Mouse (Mus musculus): ENCODE data around the gene Ahcyl2. TPM values are rescaled to one million over a fixed set of nuclear protein-coding genes. Genes with fewer than 3 reads are reported as not detected.

Gene Ahcyl2
- polyA plus RNA-seq, 1 experiment from 2014 or later: 11.7 TPM

DNA sequence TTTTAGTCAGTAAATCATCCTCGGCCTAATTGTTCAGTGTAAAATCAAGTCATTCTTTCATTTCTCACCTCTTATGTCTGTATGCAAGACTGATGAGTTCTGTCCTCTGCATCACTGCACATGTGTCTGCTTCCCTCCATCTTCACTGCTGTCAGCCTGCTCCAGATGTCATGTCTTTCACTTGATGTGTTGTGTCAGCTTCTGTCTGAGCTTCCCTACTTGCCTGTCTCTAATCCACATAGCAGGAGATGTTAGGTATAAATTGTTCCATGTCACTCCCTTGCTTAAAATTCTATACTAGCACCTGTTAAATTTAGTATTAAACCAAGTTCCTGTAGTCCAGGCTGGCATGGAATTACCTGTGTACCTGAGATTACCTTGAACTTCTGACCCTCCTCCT, 72.2 kb downstream of the Ahcyl2 start:
- no peak overlapping the region for H3K4me3 ChIP-seq (ENCODE audit: control insufficient read depth in 1 of 2, insufficient read depth in 1 of 2, low read depth in 1 of 2, low read length in 2 of 2)
- no peak overlapping the region for H3K27ac ChIP-seq (replicated peaks in 1 of 2; ENCODE audit: control insufficient read depth in 1 of 2, insufficient read depth in 1 of 2, low read depth in 2 of 2, low read length in 2 of 2)
- 100% methylated on average over 1 of the region's 1 CpGs for WGBS
- no peak overlapping the region for H3K9ac ChIP-seq (ENCODE audit: low read length)
- H3K36me3 ChIP-seq (ENCODE audit: control insufficient read depth, insufficient read depth, low read length): no peaks in the 10 kb centered on the region
- no peaks in the 10 kb centered on the region for H3K9me3 ChIP-seq (ENCODE audit: control insufficient read depth, low read length)
- no peak for ATAC-seq (ENCODE audit: insufficient number of reproducible peaks, insufficient read depth, low FRiP score, low read depth)
- H3K4me2 ChIP-seq (ENCODE audit: low read length): no peak overlapping the region
- H3K27me3 ChIP-seq (ENCODE audit: control insufficient read depth, insufficient read depth, low read length): no peaks in the 10 kb centered on the region
- H3K4me1 ChIP-seq (ENCODE audit: control insufficient read depth in 2 of 2, insufficient read depth in 2 of 2, low read length in 2 of 2): no peaks in the 10 kb centered on the region

- no peak overlapping the region for H3K9ac ChIP-seq (ENCODE audit: low read length)
- no peaks in the 10 kb centered on the region for H3K27me3 ChIP-seq (ENCODE audit: control insufficient read depth, insufficient read depth, low read length)
- WGBS: 88% methylated on average over 2 of the region's 2 CpGs
- no peaks in the 10 kb centered on the region for H3K36me3 ChIP-seq (ENCODE audit: control insufficient read depth, insufficient read depth, low read length)
- no peak overlapping the region for H3K4me2 ChIP-seq (ENCODE audit: low read length)
- H3K4me3 ChIP-seq (ENCODE audit: control insufficient read depth in 1 of 2, insufficient read depth in 1 of 2, low read depth in 1 of 2, low read length in 2 of 2): no peak overlapping the region
- no peak overlapping the region for H3K27ac ChIP-seq (replicated peaks in 1 of 2; ENCODE audit: control insufficient read depth in 1 of 2, insufficient read depth in 1 of 2, low read depth in 2 of 2, low read length in 2 of 2)
- H3K4me1 ChIP-seq (ENCODE audit: control insufficient read depth in 2 of 2, insufficient read depth in 2 of 2, low read length in 2 of 2): no peaks in the 10 kb centered on the region
- H3K9me3 ChIP-seq (ENCODE audit: control insufficient read depth, low read length): no peaks in the 10 kb centered on the region
- ATAC-seq (ENCODE audit: insufficient number of reproducible peaks, insufficient read depth, low FRiP score, low read depth): no peak
These were observed 73.7 kb downstream of the Ahcyl2 start for GRCm38 (mm10) chr6:29841461-29841860.

DNA sequence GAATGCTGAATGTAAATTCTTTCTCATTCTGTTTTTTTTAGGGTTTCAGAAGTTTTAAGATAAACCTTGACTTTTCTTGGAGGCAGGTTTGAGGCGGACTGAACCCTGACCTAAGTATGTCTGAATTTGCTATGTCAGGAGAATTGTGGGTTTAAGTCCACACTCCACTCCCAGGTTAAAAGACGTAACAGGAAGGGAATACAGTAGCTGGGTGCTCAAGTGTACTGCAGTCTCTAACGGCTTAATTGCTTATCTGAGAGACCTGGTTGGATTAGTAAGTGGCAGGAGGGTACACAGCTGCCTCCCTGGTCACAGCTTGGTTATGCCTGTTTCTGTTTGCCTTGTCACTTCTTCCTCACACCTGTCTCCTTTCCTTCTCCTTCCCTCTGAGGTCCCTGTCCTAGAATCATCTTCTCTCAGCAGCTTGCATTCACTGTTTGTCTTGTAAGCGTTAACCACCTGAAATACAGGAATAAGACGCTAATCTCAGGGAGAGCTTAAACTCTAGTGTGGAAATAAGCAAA, 79.9 kb downstream of the Ahcyl2 start:
- Histone ChIP-seq H3K4me1 (ENCODE audit: control insufficient read depth in 2 of 2, insufficient read depth in 2 of 2, low read length in 2 of 2) (no peaks in the 10 kb centered on the region), H3K27ac (replicated peaks in 1 of 2; ENCODE audit: control insufficient read depth in 1 of 2, insufficient read depth in 1 of 2, low read depth in 2 of 2, low read length in 2 of 2) (no peak overlapping the region), H3K9ac (ENCODE audit: low read length) (no peak overlapping the region), H3K4me2 (ENCODE audit: low read length) (no peak overlapping the region), H3K27me3 (ENCODE audit: control insufficient read depth, insufficient read depth, low read length) (no peaks in the 10 kb centered on the region), H3K4me3 (ENCODE audit: control insufficient read depth in 1 of 2, insufficient read depth in 1 of 2, low read depth in 1 of 2, low read length in 2 of 2) (no peak overlapping the region), H3K9me3 (ENCODE audit: control insufficient read depth, low read length) (no peaks in the 10 kb centered on the region), H3K36me3 (ENCODE audit: control insufficient read depth, insufficient read depth, low read length) (no peaks in the 10 kb centered on the region)
- ATAC-seq (ENCODE audit: insufficient number of reproducible peaks, insufficient read depth, low FRiP score, low read depth): no peak
- 72% methylated on average over 5 of the region's 5 CpGs for WGBS

DNA sequence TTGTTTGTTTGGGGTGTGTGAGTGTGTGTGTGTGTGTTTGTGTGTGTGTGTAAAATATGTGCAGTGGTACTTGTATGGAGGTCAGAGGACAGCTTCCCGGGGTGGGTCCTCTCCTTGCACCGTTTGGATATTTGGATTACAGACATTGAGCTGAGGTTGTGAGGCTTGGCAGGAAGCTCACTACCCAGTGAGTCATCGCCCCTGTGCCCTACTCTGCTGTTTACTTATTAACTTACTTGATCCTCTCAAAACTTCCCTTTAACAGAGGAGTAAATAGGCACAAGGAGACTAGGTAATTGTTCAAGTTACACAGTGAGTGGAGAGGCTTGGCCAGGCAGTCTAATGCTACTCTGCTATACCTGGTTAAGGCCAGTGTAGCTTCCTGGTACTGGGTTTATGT, 81.0 kb downstream of the Ahcyl2 start:
- peaks cover 2 to 7% of the 10 kb centered on the region in 2 experiments; a peak in 1 of 4 replicates for H3K4me1 ChIP-seq (ENCODE audit: control insufficient read depth in 2 of 2, insufficient read depth in 2 of 2, low read length in 2 of 2)
- H3K9me3 ChIP-seq (ENCODE audit: control insufficient read depth, low read length): no peaks in the 10 kb centered on the region
- no peak overlapping the region for H3K4me2 ChIP-seq (ENCODE audit: low read length)
- H3K27ac ChIP-seq (replicated peaks in 1 of 2; ENCODE audit: control insufficient read depth in 1 of 2, insufficient read depth in 1 of 2, low read depth in 2 of 2, low read length in 2 of 2): no peak overlapping the region
- H3K27me3 ChIP-seq (ENCODE audit: control insufficient read depth, insufficient read depth, low read length): no peaks in the 10 kb centered on the region
- H3K9ac ChIP-seq (ENCODE audit: low read length): no peak overlapping the region
- no peak overlapping the region for H3K4me3 ChIP-seq (ENCODE audit: control insufficient read depth in 1 of 2, insufficient read depth in 1 of 2, low read depth in 1 of 2, low read length in 2 of 2)
- no peaks in the 10 kb centered on the region for H3K36me3 ChIP-seq (ENCODE audit: control insufficient read depth, insufficient read depth, low read length)
- 69% methylated on average over 3 of the region's 3 CpGs for WGBS
- ATAC-seq (ENCODE audit: insufficient number of reproducible peaks, insufficient read depth, low FRiP score, low read depth): no peak

GRCm38 (mm10) chr6:29850096-29850495, 82.3 kb downstream of the Ahcyl2 start:
- no peaks in the 10 kb centered on the region for H3K9me3 ChIP-seq (ENCODE audit: control insufficient read depth, low read length)
- H3K4me1 ChIP-seq (ENCODE audit: control insufficient read depth in 2 of 2, insufficient read depth in 2 of 2, low read length in 2 of 2): peaks cover 6 to 9% of the 10 kb centered on the region in 2 experiments; a peak in 2 of 4 replicates
- H3K27ac ChIP-seq (replicated peaks in 1 of 2; ENCODE audit: control insufficient read depth in 1 of 2, insufficient read depth in 1 of 2, low read depth in 2 of 2, low read length in 2 of 2): no peak overlapping the region
- ATAC-seq (ENCODE audit: insufficient number of reproducible peaks, insufficient read depth, low FRiP score, low read depth): no peak
- no peak overlapping the region for H3K4me3 ChIP-seq (ENCODE audit: control insufficient read depth in 1 of 2, insufficient read depth in 1 of 2, low read depth in 1 of 2, low read length in 2 of 2)
- H3K36me3 ChIP-seq (ENCODE audit: control insufficient read depth, insufficient read depth, low read length): no peaks in the 10 kb centered on the region
- WGBS: 84% methylated on average over 1 of the region's 1 CpGs
- H3K4me2 ChIP-seq (ENCODE audit: low read length): no peak overlapping the region
- H3K27me3 ChIP-seq (ENCODE audit: control insufficient read depth, insufficient read depth, low read length): no peaks in the 10 kb centered on the region
- H3K9ac ChIP-seq (ENCODE audit: low read length): no peak overlapping the region

DNA sequence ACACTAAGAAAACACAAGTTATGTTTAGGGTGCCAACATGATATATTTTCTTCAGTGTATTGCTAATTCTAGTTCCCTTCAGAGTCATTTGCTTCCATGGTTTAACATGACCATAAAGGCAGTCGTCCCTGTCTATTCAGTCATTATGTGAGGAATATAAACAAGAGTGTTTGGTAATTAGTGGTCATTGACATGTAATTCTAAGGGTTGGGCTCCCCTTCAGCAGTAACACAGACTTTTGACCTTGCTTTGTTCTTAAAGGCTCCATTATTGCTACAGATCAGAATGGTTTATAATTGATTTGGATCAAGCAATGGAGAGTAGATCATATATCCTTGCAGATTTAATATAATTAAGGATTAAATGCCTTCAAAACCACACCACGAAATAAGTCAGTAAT, 82.9 kb downstream of the Ahcyl2 start:
- no peak for ATAC-seq (ENCODE audit: insufficient number of reproducible peaks, insufficient read depth, low FRiP score, low read depth)
- Histone ChIP-seq H3K27ac (replicated peaks in 1 of 2; ENCODE audit: control insufficient read depth in 1 of 2, insufficient read depth in 1 of 2, low read depth in 2 of 2, low read length in 2 of 2) (no peak overlapping the region), H3K9me3 (ENCODE audit: control insufficient read depth, low read length) (no peaks in the 10 kb centered on the region), H3K4me2 (ENCODE audit: low read length) (no peak overlapping the region), H3K9ac (ENCODE audit: low read length) (no peak overlapping the region), H3K36me3 (ENCODE audit: control insufficient read depth, insufficient read depth, low read length) (no peaks in the 10 kb centered on the region), H3K27me3 (ENCODE audit: control insufficient read depth, insufficient read depth, low read length) (no peaks in the 10 kb centered on the region), H3K4me3 (ENCODE audit: control insufficient read depth in 1 of 2, insufficient read depth in 1 of 2, low read depth in 1 of 2, low read length in 2 of 2) (no peak overlapping the region), H3K4me1 (ENCODE audit: control insufficient read depth in 2 of 2, insufficient read depth in 2 of 2, low read length in 2 of 2) (peaks cover 6 to 9% of the 10 kb centered on the region in 2 experiments; a peak in 2 of 4 replicates)
- 68% methylated on average over 2 of the region's 2 CpGs for WGBS

- Histone ChIP-seq H3K9ac (ENCODE audit: low read length) (no peak overlapping the region), H3K9me3 (ENCODE audit: control insufficient read depth, low read length) (no peaks in the 10 kb centered on the region), H3K4me1 (ENCODE audit: control insufficient read depth in 2 of 2, insufficient read depth in 2 of 2, low read length in 2 of 2) (peaks cover 9 to 10% of the 10 kb centered on the region in 2 experiments; a peak in 2 of 4 replicates), H3K36me3 (ENCODE audit: control insufficient read depth, insufficient read depth, low read length) (no peaks in the 10 kb centered on the region), H3K27ac (replicated peaks in 1 of 2; ENCODE audit: control insufficient read depth in 1 of 2, insufficient read depth in 1 of 2, low read depth in 2 of 2, low read length in 2 of 2) (no peak overlapping the region), H3K4me3 (ENCODE audit: control insufficient read depth in 1 of 2, insufficient read depth in 1 of 2, low read depth in 1 of 2, low read length in 2 of 2) (no peak overlapping the region), H3K27me3 (ENCODE audit: control insufficient read depth, insufficient read depth, low read length) (no peaks in the 10 kb centered on the region), H3K4me2 (ENCODE audit: low read length) (no peak overlapping the region)
- 93% methylated on average over 3 of the region's 3 CpGs for WGBS
- no peak for ATAC-seq (ENCODE audit: insufficient number of reproducible peaks, insufficient read depth, low FRiP score, low read depth)
These were observed 84.1 kb downstream of the Ahcyl2 start for GRCm38 (mm10) chr6:29851873-29852272.

Measured in heart, embryonic 14.5 days (tissue).